8 mouse cellular contexts compared by ENCODE assay signal in the genomic region with DNA sequence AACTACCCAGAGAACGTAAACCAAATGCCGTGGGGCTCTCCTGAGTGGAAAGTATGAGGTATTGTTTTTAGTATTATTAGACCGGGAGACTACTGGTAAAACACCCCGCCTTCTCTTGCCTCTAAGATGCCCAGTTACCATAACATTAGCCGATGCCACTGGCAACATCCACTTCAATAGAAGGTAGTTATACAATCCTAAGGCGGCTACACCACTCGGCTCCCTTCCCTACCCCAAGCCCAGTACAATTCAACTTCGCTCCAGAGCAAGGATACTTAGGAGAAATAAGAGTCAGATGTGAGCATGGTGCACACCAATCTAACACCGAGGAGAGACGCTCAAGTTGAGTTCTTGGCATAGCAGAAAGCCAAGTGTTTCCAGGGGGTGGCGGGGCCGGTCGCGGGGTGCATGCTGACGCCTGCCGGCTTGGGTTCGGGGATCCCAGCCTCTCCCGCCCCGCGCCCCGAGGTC. TPM values are rescaled to one million over a fixed set of nuclear protein-coding genes. Genes with fewer than 3 reads are reported as not detected.
DNase-seq lines count a peak whose midpoint lies in the region; ATAC-seq and TF ChIP-seq lines count a peak whose summit lies in the region.

No protein-coding gene starts in this region.

- WGBS in cerebellum, adult 2 months: 1% methylated on average over 21 of the region's 21 CpGs
- 3% methylated on average over 21 of the region's 21 CpGs for whole genome bisulfite sequencing in hindbrain, embryonic 12.5 days

- TF ChIP-seq POLR2A in cerebellum, adult 2 months (IDR thresholded peaks at IDR 0.05; ENCODE audit: borderline replicate concordance, insufficient read depth, low read length): no peak
- TF ChIP-seq POLR2A in testis, adult 2 months (IDR thresholded peaks at IDR 0.05; ENCODE audit: control insufficient read depth, low read depth, low read length): no peak

- H3K27ac ChIP-seq in cerebellum, adult 2 months (ENCODE audit: insufficient read depth, low read length): peak overlapping the region; percentile 52; the same call in 1 of the 2 replicates
- H3K27ac ChIP-seq in testis, adult 2 months (ENCODE audit: control insufficient read depth, insufficient read depth, low read depth, low read length): no peak overlapping the region
- no peak overlapping the region for H3K27ac ChIP-seq in hindbrain, embryonic 12.5 days

- H3K9ac ChIP-seq in hindbrain, embryonic 12.5 days: peak overlapping the region; percentile 80

- H3K9me3 ChIP-seq in hindbrain, embryonic 12.5 days (replicated peaks): no peaks in the 10 kb centered on the region

- peak; percentile 19; the same call in 1 of the 2 replicates for ATAC-seq in hindbrain, embryonic 12.5 days (ENCODE audit: low FRiP score)

- no peak for DNase-seq in cerebellum, adult 2 months
- DNase-seq in cerebellum, postnatal 4 days (ENCODE audit: low spot score in 2 of 2): no peak
- no peak for DNase-seq in testis, postnatal 14 days (ENCODE audit: low spot score)
- peak; percentile 59 for DNase-seq in lung, postnatal 25 days (ENCODE audit: low spot score)
- no peak for DNase-seq in thymus, postnatal 10 days (ENCODE audit: low spot score in 2 of 2)
- DNase-seq in adrenal gland, postnatal 10 days: no peak

- TF ChIP-seq CTCF in cerebellum, adult 2 months (IDR thresholded peaks at IDR 0.05; ENCODE audit: borderline replicate concordance, insufficient read depth, low read depth, low read length): no peak
- no peak for TF ChIP-seq CTCF in testis, adult 2 months (IDR thresholded peaks at IDR 0.05; ENCODE audit: control insufficient read depth, insufficient read depth, insufficient replicate concordance, low read depth, low read length)

- no peaks in the 10 kb centered on the region for H3K4me1 ChIP-seq in cerebellum, adult 2 months (ENCODE audit: control insufficient read depth, insufficient read depth, low read length)
- peaks cover 5% of the 10 kb centered on the region for H3K4me1 ChIP-seq in testis, adult 2 months (ENCODE audit: control insufficient read depth, insufficient read depth, low read length)
- peaks cover 16% of the 10 kb centered on the region for H3K4me1 ChIP-seq in hindbrain, embryonic 12.5 days

- H3K36me3 ChIP-seq in testis, adult 2 months (ENCODE audit: control insufficient read depth, insufficient read depth, low read length): no peaks in the 10 kb centered on the region
- no peaks in the 10 kb centered on the region for H3K36me3 ChIP-seq in hindbrain, embryonic 12.5 days

- H3K4me3 ChIP-seq in cerebellum, adult 2 months (replicated peaks; ENCODE audit: insufficient read depth, low read depth, low read length): peak overlapping the region; percentile 87
- peak overlapping the region; percentile 76 for H3K4me3 ChIP-seq in testis, adult 2 months (ENCODE audit: control insufficient read depth, low read depth, low read length)
- H3K4me3 ChIP-seq in hindbrain, embryonic 12.5 days: peak overlapping the region; percentile 73

- peak overlapping the region; percentile 92 for H3K4me2 ChIP-seq in hindbrain, embryonic 12.5 days (replicated peaks)

- no peaks in the 10 kb centered on the region for H3K27me3 ChIP-seq in cerebellum, adult 2 months (ENCODE audit: control insufficient read depth, insufficient read depth, low read length)
- no peaks in the 10 kb centered on the region for H3K27me3 ChIP-seq in testis, adult 2 months (ENCODE audit: control insufficient read depth, insufficient read depth, low read length)
- H3K27me3 ChIP-seq in hindbrain, embryonic 12.5 days: peaks cover 52% of the 10 kb centered on the region

RNA-seq across cellular contexts. Expression of a gene that starts 1.3 kb away (rescaled TPM):
- polyA plus RNA-seq in cerebellum, adult 2 months (2012; rRNA removed): 19.6 and 26.0 TPM in 2 replicates
- 2.4 and 2.5 TPM in 2 replicates for polyA plus RNA-seq in testis, adult 2 months (2012; rRNA removed)
- 11.8 and 11.9 TPM in 2 replicates for polyA plus RNA-seq in hindbrain, embryonic 12.5 days (2016; fragmentation: Nextera tagmentation; extraction: Ambion mirVana)
- total RNA-seq in adrenal gland, postnatal 10 days (2021): 1 to 10 TPM; 3.0 to 4.0 TPM
